Mouse (Mus musculus) lung, embryonic 14.5 days (tissue): ENCODE measurements around the gene Zfp598. TPM values are rescaled to one million over a fixed set of nuclear protein-coding genes. Genes with fewer than 3 reads are reported as not detected.
"Not testable (repeated sequence)": the region's sequence is repeated elsewhere in the genome, so short reads cannot be mapped to it uniquely, and the experiment has no call there.

Experiments
- ATAC-seq: fragments of 200-750 bp; cut with Nextera tagmentation; 2 replicates; pipeline ENCODE4 v1.8.0; 2017; ENCODE audit warnings: mild to moderate bottlenecking, moderate TSS enrichment, moderate library complexity; ENCODE audit not compliant: insufficient read depth
- DNase-seq: peaks from one replicate; pipeline ENCODE4 v3.0.0-alpha.2; 2015
- H3K27ac ChIP-seq: fragments of 300-500 bp; sonication (generic); 2 replicates; pipeline ENCODE4 v1.5.1; 2014; ENCODE audit warnings: low read depth, mild to moderate bottlenecking, moderate library complexity
- H3K27me3 ChIP-seq: fragments of 300-500 bp; sonication (generic); 2 replicates; pipeline ENCODE4 v1.6.1; 2014; ENCODE audit warnings: low read length, control low read depth; ENCODE audit not compliant: insufficient read depth
- H3K36me3 ChIP-seq: fragments of 300-500 bp; sonication (generic); 2 replicates; pipeline ENCODE4 v1.6.1; 2014; ENCODE audit warnings: control low read depth; ENCODE audit not compliant: insufficient read depth
- H3K4me1 ChIP-seq: fragments of 300-500 bp; sonication (generic); 2 replicates; pipeline ENCODE4 v1.6.1; 2014; ENCODE audit warnings: antibody characterized with exemption, control low read depth; ENCODE audit not compliant: insufficient read depth
- H3K4me2 ChIP-seq: fragments of 300-500 bp; sonication (generic); 2 replicates; pipeline ENCODE4 v1.6.1; 2014; ENCODE audit warnings: mild to moderate bottlenecking
- H3K4me3 ChIP-seq: fragments of 300-500 bp; sonication (generic); 2 replicates; pipeline ENCODE4 v1.5.1; 2014; ENCODE audit warnings: low read depth, low read length
- H3K9ac ChIP-seq: fragments of 300-500 bp; sonication (generic); 2 replicates; pipeline ENCODE4 v1.6.1; 2014
- H3K9me3 ChIP-seq: fragments of 300-500 bp; sonication (generic); 2 replicates; pipeline ENCODE4 v1.6.1; 2016; ENCODE audit warnings: low read depth, low read length, control low read depth
- CTCF ChIP-seq: IDR thresholded peaks from 2 replicates; pipeline ENCODE4 v1.5.1; 2016; ENCODE audit warnings: antibody characterized with exemption, low read depth
- WGBS: fragments of 180-500 bp; shearing (Covaris S2); extraction: QIAGEN DNeasy Blood & Tissue Kit; methylation state at CpG from one replicate; pipeline ENCODE4 v1.1.7; 2014; 5-methylcytosine and 5-hydroxymethylcytosine counted together
- polyA plus RNA-seq: library from polyadenylated mRNA; unstranded; fragments of >200 nt; fragmentation: Nextera tagmentation; extraction: Ambion mirVana; gene quantifications from 2 replicates; pipeline ENCODE4 v1.2.1, GENCODE M21; 2014

Gene Zfp598
- polyA plus RNA-seq, 1 experiment from 2014 or later = 32.9 TPM

- no peak for TF ChIP-seq CTCF
- Histone ChIP-seq H3K27ac (no peak overlapping the region), H3K4me3 (no peak overlapping the region), H3K4me2 (no peak overlapping the region), H3K27me3 (peaks cover 4% of the 10 kb centered on the region; the same call in 1 of the 2 replicates), H3K4me1 (peaks cover 9% of the 10 kb centered on the region; the same call in 1 of the 2 replicates), H3K9me3 (no peaks in the 10 kb centered on the region), H3K9ac (no peak overlapping the region), H3K36me3 (no peaks in the 10 kb centered on the region)
- 68% methylated on average over 3 of the region's 3 CpGs for WGBS
- no peak for DNase-seq
- ATAC-seq = no peak
These were observed 17.7 kb upstream of the Zfp598 start for GRCm38 (mm10) chr17:24651835-24652234.

GRCm38 (mm10) chr17:24653967-24654710 lies 15.3 kb upstream of the Zfp598 start:
- H3K27me3 ChIP-seq = peaks cover 27% of the 10 kb centered on the region
- peaks cover 8% of the 10 kb centered on the region; the same call in 1 of the 2 replicates for H3K4me1 ChIP-seq
- H3K9me3 ChIP-seq = no peaks in the 10 kb centered on the region
- ATAC-seq (peak; percentile 48), DNase-seq (peak; percentile 94)
- no peaks in the 10 kb centered on the region for H3K36me3 ChIP-seq
- H3K4me3 ChIP-seq = peak overlapping the region; percentile 28
- H3K9ac ChIP-seq = peak overlapping the region; percentile 34
- 3% methylated on average over 19 of the region's 19 CpGs for WGBS
- peak overlapping the region; percentile 67 for H3K4me2 ChIP-seq
- TF ChIP-seq CTCF = peak; percentile 97
- H3K27ac ChIP-seq = peak overlapping the region; percentile 69; the same call in 1 of the 2 replicates

GRCm38 (mm10) chr17:24654969-24655368 lies 14.5 kb upstream of the Zfp598 start:
- no peak for TF ChIP-seq CTCF
- H3K27ac ChIP-seq = no peak overlapping the region
- H3K9ac ChIP-seq = no peak overlapping the region
- H3K4me3 ChIP-seq = no peak overlapping the region
- no peak for ATAC-seq
- no peaks in the 10 kb centered on the region for H3K36me3 ChIP-seq
- no peaks in the 10 kb centered on the region for H3K9me3 ChIP-seq
- peaks cover 36% of the 10 kb centered on the region for H3K27me3 ChIP-seq
- no peak overlapping the region for H3K4me2 ChIP-seq
- 65% methylated on average over 4 of the region's 4 CpGs for WGBS
- H3K4me1 ChIP-seq = peaks cover 8% of the 10 kb centered on the region; the same call in 1 of the 2 replicates
- DNase-seq = no peak

- no peak within 1 kb of the TSS for H3K27ac ChIP-seq
- peak within 1 kb of the TSS; percentile 42 for H3K4me3 ChIP-seq
- H3K27me3 ChIP-seq = peaks cover 42% of the 10 kb centered on the region
- no peak for TF ChIP-seq CTCF
- H3K4me1 ChIP-seq = peaks cover 4% of the 10 kb centered on the region; the same call in 1 of the 2 replicates
- H3K9ac ChIP-seq = peak within 1 kb of the TSS; percentile 52
- DNase-seq (peak; percentile 40), ATAC-seq (peak; percentile 22; the same call in 1 of the 2 replicates)
- H3K36me3 ChIP-seq = no peaks in the 10 kb centered on the region
- 1% methylated on average over 47 of the region's 47 CpGs for WGBS
- H3K9me3 ChIP-seq = no peaks in the 10 kb centered on the region
- H3K4me2 ChIP-seq = peak within 1 kb of the TSS; percentile 82
These were observed 11.3 kb upstream of the Zfp598 start, which contains the start of gene Npw for GRCm38 (mm10) chr17:24658017-24658758. Gene Npw, minus strand, starts transcription at chr17:24658457.

GRCm38 (mm10) chr17:24667011-24667410 lies 2.5 kb upstream of the Zfp598 start:
- WGBS = 66% methylated on average over 7 of the region's 7 CpGs
- not testable (repeated sequence) for H3K9ac ChIP-seq, H3K4me2 ChIP-seq, H3K27ac ChIP-seq, ATAC-seq, H3K36me3 ChIP-seq, DNase-seq, H3K4me3 ChIP-seq, H3K9me3 ChIP-seq, H3K27me3 ChIP-seq
- peaks cover 18% of the 10 kb centered on the region for H3K4me1 ChIP-seq

- no peak overlapping the region for H3K9ac ChIP-seq
- H3K27ac ChIP-seq = no peak overlapping the region
- 21% methylated on average over 6 of the region's 6 CpGs for WGBS
- H3K9me3 ChIP-seq = no peaks in the 10 kb centered on the region
- no peaks in the 10 kb centered on the region for H3K36me3 ChIP-seq
- peaks cover 22% of the 10 kb centered on the region for H3K4me1 ChIP-seq
- H3K4me2 ChIP-seq = no peak overlapping the region
- peak; percentile 79 for TF ChIP-seq CTCF
- H3K27me3 ChIP-seq = no peaks in the 10 kb centered on the region
- ATAC-seq (no peak), DNase-seq (peak; percentile 71)
- no peak overlapping the region for H3K4me3 ChIP-seq
These were observed 2.1 kb upstream of the Zfp598 start for GRCm38 (mm10) chr17:24667416-24667815.

- H3K36me3 ChIP-seq, DNase-seq, H3K9me3 ChIP-seq, H3K27me3 ChIP-seq: not testable (repeated sequence)
- Histone ChIP-seq H3K4me3 (peak overlapping the region; percentile 100), H3K27ac (peak overlapping the region; percentile 84; the same call in 1 of the 2 replicates), H3K4me1 (peaks cover 23% of the 10 kb centered on the region), H3K9ac (peak overlapping the region; percentile 97), H3K4me2 (peak overlapping the region; percentile 95)
- ATAC-seq = peak; percentile 24
- 7% methylated on average over 15 of the region's 15 CpGs for WGBS
These were observed 308 bp upstream of the Zfp598 start for GRCm38 (mm10) chr17:24669214-24669544.
